Mouse (Mus musculus): ENCODE data around the gene Wdr93.

DNA sequence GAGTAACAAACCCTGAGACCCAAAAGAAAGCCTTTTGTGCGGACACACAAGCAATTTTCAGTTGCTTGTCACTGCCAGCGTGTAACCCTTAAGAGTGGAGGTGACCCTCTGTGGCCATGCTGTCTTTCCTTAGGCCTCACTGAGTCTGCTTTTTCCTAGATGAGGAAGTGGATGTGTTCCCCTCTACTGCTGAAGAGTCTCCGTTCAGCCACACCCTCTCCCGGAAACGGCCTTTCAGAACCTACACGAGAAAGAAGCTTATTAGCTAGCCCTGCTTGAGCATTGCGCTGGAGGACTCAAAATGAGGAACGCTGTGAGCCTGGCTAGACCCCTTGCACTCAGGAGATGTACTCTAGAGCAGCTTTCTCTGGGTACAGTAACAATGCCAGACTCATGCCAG lies 46.5 kb upstream of the Wdr93 start:
- TF ChIP-seq POLR2A (IDR thresholded peaks at IDR 0.05; ENCODE audit: insufficient read length, low read depth) (no peak), MYOD1 (IDR thresholded peaks at IDR 0.05; ENCODE audit: control insufficient read depth in 1 of 3, insufficient read length in 2 of 3, low read depth in 2 of 3) (no peak), MYOG (IDR thresholded peaks at IDR 0.05; ENCODE audit: control insufficient read depth in 1 of 3, insufficient read depth in 1 of 3, insufficient read length in 2 of 3, low read depth in 2 of 3) (no peak), POLR2AphosphoS2 (IDR thresholded peaks at IDR 0.05; ENCODE audit: insufficient read length, low read depth) (no peak), E2F4 (IDR thresholded peaks at IDR 0.05; ENCODE audit: insufficient read depth) (no peak), TCF3 (IDR thresholded peaks at IDR 0.05; ENCODE audit: insufficient read length, low read depth) (no peak), CEBPB (IDR thresholded peaks at IDR 0.05; ENCODE audit: insufficient read depth, poor library complexity, severe bottlenecking) (no peak), REST (IDR thresholded peaks at IDR 0.05; ENCODE audit: insufficient read depth, insufficient read length) (no peak), SRF (IDR thresholded peaks at IDR 0.05; ENCODE audit: control insufficient read depth, insufficient read length, low read depth) (no peak)

Data from myocyte (in vitro differentiated cells).